Mouse (Mus musculus): Measurements from ENCODE around the gene Acbd3. TPM values are rescaled to one million over a fixed set of nuclear protein-coding genes. Genes with fewer than 3 reads are reported as not detected.

Acbd3 gene
- polyA plus RNA-seq, 1 experiment from 2014 or later, result 32.0 TPM

DNA sequence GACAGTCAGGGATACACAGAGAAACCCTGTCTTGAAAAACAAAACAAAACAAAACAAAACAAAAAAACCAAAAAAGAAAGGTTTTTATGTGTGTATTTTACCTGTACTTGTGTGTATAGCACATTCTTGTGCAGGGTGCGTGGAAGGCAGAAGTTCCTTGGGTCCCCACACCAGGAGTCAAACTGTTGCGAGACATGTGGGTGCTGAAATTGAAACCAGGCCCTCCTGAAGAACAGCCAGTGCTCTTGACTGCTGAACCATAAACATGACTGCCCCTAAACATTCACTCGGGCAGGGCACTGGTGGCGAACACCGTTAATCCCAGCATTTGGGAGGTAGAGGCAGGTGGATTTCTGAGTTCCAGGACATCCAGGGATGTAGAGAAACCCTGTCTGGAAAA lies 74.2 kb downstream of the Acbd3 start:
- 88% methylated on average over 5 of the region's 5 CpGs for WGBS
- ATAC-seq (ENCODE audit: low read depth) (no peak), DNase-seq (ENCODE audit: low spot score) (no peak)
- Histone ChIP-seq H3K9ac (ENCODE audit: low read depth, low read length) (no peak overlapping the region), H3K9me3 (ENCODE audit: control insufficient read depth, low read length) (no peaks in the 10 kb centered on the region), H3K4me1 (ENCODE audit: control insufficient read depth, insufficient read depth, low read length) (no peaks in the 10 kb centered on the region), H3K27ac (replicated peaks; ENCODE audit: low read depth, low read length) (no peak overlapping the region), H3K4me3 (ENCODE audit: low read depth, low read length) (no peak overlapping the region), H3K27me3 (replicated peaks; ENCODE audit: control insufficient read depth, insufficient read depth, low read length) (no peaks in the 10 kb centered on the region), H3K4me2 (ENCODE audit: low read depth, low read length) (no peak overlapping the region), H3K36me3 (ENCODE audit: control insufficient read depth, insufficient read depth, low read length) (peaks cover 43% of the 10 kb centered on the region)

DNA sequence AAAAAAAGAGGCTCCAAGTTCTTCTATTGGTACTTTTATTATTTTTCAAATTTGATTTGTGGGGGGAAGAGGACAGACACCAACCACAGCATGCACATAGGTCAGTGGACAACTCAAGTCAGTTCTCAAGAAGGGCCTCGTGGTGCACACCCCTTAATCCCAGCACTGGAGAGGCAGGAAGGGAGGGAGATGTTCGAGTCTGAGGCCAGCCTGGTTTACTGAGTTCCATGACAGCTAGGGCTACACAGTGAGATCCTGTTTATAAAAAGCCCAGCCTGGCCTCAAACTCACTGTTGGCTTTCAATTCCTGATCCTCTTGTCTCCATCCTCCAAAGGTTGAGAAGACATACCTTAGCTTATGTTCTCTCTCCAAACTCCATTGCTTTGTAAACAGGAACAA lies 75.0 kb downstream of the Acbd3 start:
- Histone ChIP-seq H3K4me2 (ENCODE audit: low read depth, low read length) (no peak overlapping the region), H3K4me3 (ENCODE audit: low read depth, low read length) (no peak overlapping the region), H3K9me3 (ENCODE audit: control insufficient read depth, low read length) (no peaks in the 10 kb centered on the region), H3K9ac (ENCODE audit: low read depth, low read length) (no peak overlapping the region), H3K27ac (replicated peaks; ENCODE audit: low read depth, low read length) (no peak overlapping the region), H3K4me1 (ENCODE audit: control insufficient read depth, insufficient read depth, low read length) (no peaks in the 10 kb centered on the region), H3K36me3 (ENCODE audit: control insufficient read depth, insufficient read depth, low read length) (peaks cover 51% of the 10 kb centered on the region), H3K27me3 (replicated peaks; ENCODE audit: control insufficient read depth, insufficient read depth, low read length) (no peaks in the 10 kb centered on the region)
- 43% methylated on average over 2 of the region's 2 CpGs for WGBS
- DNase-seq (ENCODE audit: low spot score) (no peak), ATAC-seq (ENCODE audit: low read depth) (no peak)

GRCm38 (mm10) chr1:180801466-180801994 lies 75.7 kb downstream of the Acbd3 start:
- ATAC-seq (ENCODE audit: low read depth) (no peak), DNase-seq (ENCODE audit: low spot score) (no peak)
- no peaks in the 10 kb centered on the region for H3K4me1 ChIP-seq (ENCODE audit: control insufficient read depth, insufficient read depth, low read length)
- H3K36me3 ChIP-seq (ENCODE audit: control insufficient read depth, insufficient read depth, low read length), result peaks cover 58% of the 10 kb centered on the region
- H3K9me3 ChIP-seq (ENCODE audit: control insufficient read depth, low read length), result no peaks in the 10 kb centered on the region
- 85% methylated on average over 3 of the region's 3 CpGs for WGBS
- no peaks in the 10 kb centered on the region for H3K27me3 ChIP-seq (replicated peaks; ENCODE audit: control insufficient read depth, insufficient read depth, low read length)
- no peak overlapping the region for H3K9ac ChIP-seq (ENCODE audit: low read depth, low read length)
- H3K27ac ChIP-seq (replicated peaks; ENCODE audit: low read depth, low read length), result no peak overlapping the region
- H3K4me3 ChIP-seq (ENCODE audit: low read depth, low read length), result no peak overlapping the region
- no peak overlapping the region for H3K4me2 ChIP-seq (ENCODE audit: low read depth, low read length)

Other genes starting within 250 kb of the Acbd3 start
- 4.0 and 5.3 TPM in 2 replicates for gene Stum, start 242.5 kb upstream of the Acbd3 start, polyA plus RNA-seq (2014; fragmentation: Nextera tagmentation; extraction: Ambion mirVana)
- gene Parp1, start 157.1 kb upstream of the Acbd3 start, polyA plus RNA-seq (2014; fragmentation: Nextera tagmentation; extraction: Ambion mirVana), result 90.5 and 103 TPM in 2 replicates
- 13.6 and 14.0 TPM in 2 replicates for gene Lin9, start 84.9 kb upstream of the Acbd3 start, polyA plus RNA-seq (2014; fragmentation: Nextera tagmentation; extraction: Ambion mirVana)
- gene Mixl1, start 29.0 kb upstream of the Acbd3 start, polyA plus RNA-seq (2014; fragmentation: Nextera tagmentation; extraction: Ambion mirVana), result 0.09 and 0.14 TPM in 2 replicates
- 2,156 and 2,321 TPM in 2 replicates for gene H3f3a, start 87.9 kb downstream of the Acbd3 start, polyA plus RNA-seq (2014; fragmentation: Nextera tagmentation; extraction: Ambion mirVana)
- 27.2 and 31.2 TPM in 2 replicates for gene Sde2, start 125.1 kb downstream of the Acbd3 start, polyA plus RNA-seq (2014; fragmentation: Nextera tagmentation; extraction: Ambion mirVana)
- 0.25 TPM in 1 of 2 replicates, not detected in the other for gene Lefty2, start 167.1 kb downstream of the Acbd3 start, polyA plus RNA-seq (2014; fragmentation: Nextera tagmentation; extraction: Ambion mirVana)
- 77.6 and 92.2 TPM in 2 replicates for gene Pycr2, start 178.2 kb downstream of the Acbd3 start, polyA plus RNA-seq (2014; fragmentation: Nextera tagmentation; extraction: Ambion mirVana)
- gene Lefty1, start 209.0 kb downstream of the Acbd3 start, polyA plus RNA-seq (2014; fragmentation: Nextera tagmentation; extraction: Ambion mirVana), result 2.9 and 3.2 TPM in 2 replicates
- 12.5 and 13.2 TPM in 2 replicates for gene Tmem63a, start 216.3 kb downstream of the Acbd3 start, polyA plus RNA-seq (2014; fragmentation: Nextera tagmentation; extraction: Ambion mirVana)

All from embryonic facial prominence, embryonic 14.5 days (tissue).